Mouse (Mus musculus) heart, adult 2 months (tissue): Measurements from ENCODE around the gene E2f4. TPM values are rescaled to one million over a fixed set of nuclear protein-coding genes. Genes with fewer than 3 reads are reported as not detected.

Experiments used
- DNase-seq, 2 experiments: peaks; one replicate each; pipeline ENCODE4 v3.0.0; 2021
- H3K27ac ChIP-seq: fragments of 200-600 bp; 2 replicates; pipeline ENCODE4 v1.8.1; 2022
- H3K27me3 ChIP-seq: fragments of 200-500 bp; 2 replicates; pipeline ENCODE4 v1.6.1; 2012; ENCODE audit warnings: mild to moderate bottlenecking, low read length, inconsistent platforms, mixed read lengths; ENCODE audit not compliant: control insufficient read depth, insufficient read depth
- H3K36me3 ChIP-seq: fragments of 200-500 bp; 2 replicates; pipeline ENCODE4 v1.6.1; 2012; ENCODE audit warnings: low read length, inconsistent platforms; ENCODE audit not compliant: control insufficient read depth, insufficient read depth
- H3K4me1 ChIP-seq: fragments of 200-500 bp; 2 replicates; pipeline ENCODE4 v1.6.1; 2011; ENCODE audit warnings: low read length; ENCODE audit not compliant: control insufficient read depth, insufficient read depth
- H3K4me3 ChIP-seq: fragments of 200-600 bp; 2 replicates; pipeline ENCODE4 v1.8.1; 2022
- H3K79me2 ChIP-seq: fragments of 200-500 bp; replicated peaks from 2 replicates; pipeline ENCODE4 v1.6.1; 2012; ENCODE audit warnings: mild to moderate bottlenecking, inconsistent platforms, low read length, moderate library complexity, mixed read lengths; ENCODE audit not compliant: control insufficient read depth, insufficient read depth
- H3K9ac ChIP-seq: fragments of 200-500 bp; 2 replicates; pipeline ENCODE4 v1.6.1; 2012; ENCODE audit warnings: low read depth, mild to moderate bottlenecking, control low read depth, inconsistent platforms, low read length, mixed read lengths
- CTCF ChIP-seq: fragments of 200-600 bp; IDR thresholded peaks from 2 replicates; pipeline ENCODE4 v1.8.1; 2022; ENCODE audit warnings: antibody characterized with exemption, mild to moderate bottlenecking, moderate library complexity
- EP300 ChIP-seq: fragments of 200-500 bp; IDR thresholded peaks from 2 replicates; pipeline ENCODE4 v1.6.1; 2011; ENCODE audit warnings: low read depth, low read length, control low read depth; ENCODE audit not compliant: insufficient read depth
- POLR2A ChIP-seq: fragments of 200-500 bp; IDR thresholded peaks from 2 replicates; pipeline ENCODE4 v1.6.1; 2011; ENCODE audit warnings: mild to moderate bottlenecking, low read depth, low read length, control low read depth; ENCODE audit not compliant: insufficient read depth
- WGBS: fragments of 180-500 bp; shearing (Covaris S2); methylation state at CpG from one replicate; pipeline ENCODE4 v1.1.7; 2018; 5-methylcytosine and 5-hydroxymethylcytosine counted together
- intact Hi-C: fragments of 180-260 bp; cut with DNase I; formaldehyde crosslinking; loops from one replicate; pipeline ENCODE4 v1.15.1; 2025
- polyA plus RNA-seq: library from polyadenylated mRNA; depleted of rRNA; stranded (reverse); fragments of >200 nt; gene quantifications from 2 replicates; pipeline ENCODE4 v1.2.3, GENCODE M21; 2012
- total RNA-seq, 2 experiments: library from RNA; stranded (reverse); gene quantifications; 2 replicates each; pipeline ENCODE4 v1.2.3; 2021

Gene E2f4
- total and polyA plus RNA-seq, 3 experiments, result 21.1 to 61.8 (median 21.5) TPM

DNA sequence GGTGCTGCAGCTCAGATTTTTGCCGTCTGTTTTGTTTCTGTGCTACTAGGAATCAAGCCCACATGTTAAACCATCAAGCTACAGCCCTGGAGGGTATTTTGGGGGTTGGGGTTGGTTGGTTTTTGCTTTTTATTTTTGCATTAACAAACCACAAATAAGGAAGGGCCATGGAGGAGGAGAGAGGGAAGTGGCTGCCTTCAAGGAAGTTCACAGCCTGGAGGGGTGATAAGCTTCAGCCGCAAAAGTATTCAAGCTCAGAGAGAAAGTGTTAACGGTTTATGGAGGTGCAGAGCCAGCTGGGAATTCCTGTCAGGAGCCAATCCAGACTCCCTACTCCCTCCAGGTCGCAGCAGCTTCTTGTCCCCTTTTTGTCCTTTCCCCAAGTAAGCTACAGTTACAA lies 41.5 kb downstream of the E2f4 start:
- H3K27ac ChIP-seq, result no peak overlapping the region; the same call in 1 of the 2 replicates
- 32% methylated on average over 4 of the region's 4 CpGs for WGBS
- H3K36me3 ChIP-seq, result peaks cover 7% of the 10 kb centered on the region
- intact Hi-C loops, result no loop called here
- TF ChIP-seq EP300 (no peak), POLR2A (no peak), CTCF (no peak)
- no peak overlapping the region for H3K4me3 ChIP-seq
- no peaks in the 10 kb centered on the region for H3K79me2 ChIP-seq
- peaks cover 17% of the 10 kb centered on the region for H3K4me1 ChIP-seq
- no peak overlapping the region for H3K9ac ChIP-seq
- H3K27me3 ChIP-seq, result no peaks in the 10 kb centered on the region
- no peak for DNase-seq

DNA sequence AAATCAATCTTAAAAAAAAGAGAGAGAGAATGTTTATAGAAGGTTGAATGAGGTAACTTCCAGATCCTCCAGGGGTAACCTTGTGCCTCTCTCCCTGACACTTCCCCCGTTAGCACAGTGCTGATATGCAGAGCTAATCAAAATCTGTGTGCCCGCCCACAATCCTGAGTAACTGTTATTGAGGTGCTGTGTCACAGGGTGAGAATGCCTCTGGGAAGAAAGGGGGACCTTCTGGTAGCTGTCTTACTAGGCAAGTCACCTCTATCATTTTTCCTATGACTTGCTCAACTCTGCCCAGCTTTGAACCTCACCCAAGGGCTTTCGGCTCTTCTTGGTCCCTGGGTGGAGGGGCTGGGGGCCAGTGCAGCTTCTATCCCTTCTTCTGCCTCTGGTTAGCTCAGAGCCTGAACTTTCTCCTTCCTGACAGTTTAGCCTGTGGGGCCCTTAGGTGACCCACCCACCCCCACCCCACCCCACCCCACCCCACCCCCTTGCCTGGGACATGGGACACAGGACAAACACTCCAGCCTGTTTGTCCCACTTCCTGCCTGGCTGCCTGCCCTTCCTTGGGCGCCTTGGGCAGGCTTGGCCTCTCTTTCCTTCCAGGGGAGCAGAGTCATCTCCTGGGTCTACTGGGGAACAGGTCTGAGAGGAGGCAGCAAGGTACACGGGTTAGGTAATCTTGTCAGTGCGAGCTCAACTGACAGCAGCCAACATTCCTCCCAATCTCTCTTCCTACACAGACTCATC lies 42.6 kb downstream of the E2f4 start:
- no peak overlapping the region for H3K4me3 ChIP-seq
- peak; percentile 52 to 54 for DNase-seq
- no peaks in the 10 kb centered on the region for H3K27me3 ChIP-seq
- peaks cover 17% of the 10 kb centered on the region for H3K4me1 ChIP-seq
- no peaks in the 10 kb centered on the region for H3K79me2 ChIP-seq
- H3K27ac ChIP-seq, result peak overlapping the region; percentile 58
- no peak for TF ChIP-seq CTCF
- intact Hi-C loops, result no loop called here
- WGBS, result 41% methylated on average over 6 of the region's 6 CpGs
- peaks cover 7% of the 10 kb centered on the region for H3K36me3 ChIP-seq
- H3K9ac ChIP-seq, result no peak overlapping the region

DNA sequence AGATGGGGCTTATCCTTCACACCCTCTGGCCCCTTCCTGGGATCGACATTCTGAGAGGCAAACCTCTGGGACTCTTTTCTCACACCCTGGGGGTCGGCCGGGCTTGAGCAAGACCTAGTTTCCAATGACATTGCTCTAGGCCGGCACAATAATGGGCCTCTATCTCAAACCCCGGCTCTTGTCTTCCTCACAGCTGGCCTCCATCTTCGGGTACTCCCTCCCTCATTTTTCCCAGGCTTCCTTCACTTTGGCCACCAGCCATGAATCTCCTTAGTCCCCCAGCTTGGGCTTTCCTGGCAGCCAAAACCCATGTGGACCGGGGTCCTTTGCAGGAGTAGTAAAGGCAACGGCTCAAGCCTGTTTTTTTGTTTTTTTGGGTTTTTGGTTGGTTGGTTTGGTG lies 43.9 kb downstream of the E2f4 start:
- no peak overlapping the region for H3K4me3 ChIP-seq
- intact Hi-C loops, result no loop called here
- H3K9ac ChIP-seq, result no peak overlapping the region
- peaks cover 7% of the 10 kb centered on the region for H3K36me3 ChIP-seq
- H3K79me2 ChIP-seq, result no peaks in the 10 kb centered on the region
- H3K4me1 ChIP-seq, result peaks cover 22% of the 10 kb centered on the region
- no peaks in the 10 kb centered on the region for H3K27me3 ChIP-seq
- H3K27ac ChIP-seq, result peak overlapping the region; percentile 58
- WGBS, result 34% methylated on average over 8 of the region's 8 CpGs
- TF ChIP-seq POLR2A, result no peak
- no peak for TF ChIP-seq EP300
- TF ChIP-seq CTCF, result no peak
- DNase-seq, result no peak

- DNase-seq, result no peak
- Histone ChIP-seq H3K4me3 (no peak overlapping the region), H3K4me1 (peaks cover 22% of the 10 kb centered on the region), H3K27ac (no peak overlapping the region), H3K27me3 (no peaks in the 10 kb centered on the region), H3K36me3 (peaks cover 7% of the 10 kb centered on the region), H3K79me2 (no peaks in the 10 kb centered on the region), H3K9ac (no peak overlapping the region)
- intact Hi-C loops, result no loop called here
- TF ChIP-seq POLR2A, result no peak
- no peak for TF ChIP-seq EP300
- TF ChIP-seq CTCF, result no peak
- 82% methylated on average over 4 of the region's 4 CpGs for WGBS
Measured at GRCm38 (mm10) chr8:105342768-105343167, 45.3 kb downstream of the E2f4 start.

- H3K9ac ChIP-seq, result no peak overlapping the region
- intact Hi-C loops, result no loop called here
- peaks cover under 1% of the 10 kb centered on the region; the same call in 1 of the 2 replicates for H3K27me3 ChIP-seq
- TF ChIP-seq EP300, result no peak
- no peak for TF ChIP-seq CTCF
- TF ChIP-seq POLR2A, result no peak
- H3K79me2 ChIP-seq, result no peaks in the 10 kb centered on the region
- H3K4me1 ChIP-seq, result peaks cover 22% of the 10 kb centered on the region
- H3K4me3 ChIP-seq, result no peak overlapping the region
- peaks cover 7% of the 10 kb centered on the region for H3K36me3 ChIP-seq
- peak overlapping the region; percentile 55 for H3K27ac ChIP-seq
- DNase-seq, result peak in 1 of 2 experiments; percentile 23
- WGBS, result 45% methylated on average over 8 of the region's 8 CpGs
Measured at GRCm38 (mm10) chr8:105343791-105344574, 46.5 kb downstream of the E2f4 start.
